Mouse (Mus musculus) large intestine, adult 2 months (tissue): ENCODE data around the gene Tbx21. TPM values are rescaled to one million over a fixed set of nuclear protein-coding genes. Genes with fewer than 3 reads are reported as not detected.

ENCODE experiments used
- DNase-seq: peaks from one replicate; pipeline ENCODE4 v3.0.0-alpha.2; 2012; ENCODE audit warnings: low read depth, low spot score
- WGBS: fragments of 180-500 bp; shearing (Covaris S2); methylation state at CpG from one replicate; pipeline ENCODE4 v1.1.7; 2018; 5-methylcytosine and 5-hydroxymethylcytosine counted together
- polyA plus RNA-seq: library from polyadenylated mRNA; depleted of rRNA; stranded (reverse); fragments of >200 nt; gene quantifications from 2 replicates; pipeline ENCODE4 v1.2.3, GENCODE M21; 2012; rRNA removed

Gene Tbx21
- 0.92 and 1.1 TPM in 2 replicates for polyA plus RNA-seq

- no peak for DNase-seq
- under 1% methylated on average over 87 of the region's 87 CpGs for WGBS
These were observed at the start of gene Tbx21 for GRCm38 (mm10) chr11:97114671-97115601. Tbx21 (minus strand) TSS chr11:97115331.

DNA sequence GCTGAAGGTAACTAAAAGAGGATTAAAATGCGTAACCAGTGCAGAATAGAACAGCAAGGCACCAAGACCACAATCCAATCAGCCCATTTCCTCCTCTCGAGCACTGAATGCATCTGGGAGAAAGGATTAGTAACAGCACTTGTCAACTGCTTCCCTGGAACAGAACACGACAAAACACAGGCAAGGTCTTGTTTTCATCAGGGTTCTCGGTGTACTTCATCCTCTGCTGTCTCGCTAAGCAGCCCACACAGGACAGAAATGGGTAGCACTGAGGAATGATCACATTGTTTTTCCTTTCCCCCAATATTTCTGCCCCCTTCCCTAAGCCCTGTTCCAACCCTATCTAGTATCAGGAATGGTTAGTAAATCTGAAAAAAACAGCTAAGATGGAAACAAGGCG, 45.2 kb upstream of the Tbx21 start:
- WGBS: 73% methylated on average over 6 of the region's 6 CpGs
- DNase-seq: no peak

DNA sequence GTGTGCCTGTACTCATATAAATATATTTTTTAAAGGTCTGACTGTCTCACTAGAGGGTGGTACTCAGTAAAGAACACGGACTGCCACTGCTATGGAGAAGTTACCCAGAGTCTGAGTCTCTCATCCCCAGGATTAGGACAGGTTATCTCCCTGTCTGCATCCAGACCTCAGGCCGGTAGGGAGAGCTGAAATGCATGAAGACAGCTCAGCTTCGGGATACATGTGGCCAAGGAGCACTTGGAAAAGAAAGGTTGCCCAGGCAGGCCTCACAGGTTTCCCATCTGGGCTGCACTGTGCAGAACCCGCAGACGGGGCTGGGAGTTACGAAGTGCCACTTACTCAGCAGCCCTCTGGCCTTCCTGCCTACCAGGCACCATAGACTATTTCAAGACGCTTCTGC, 41.9 kb upstream of the Tbx21 start:
- no peak for DNase-seq
- WGBS: 79% methylated on average over 7 of the region's 7 CpGs

DNA sequence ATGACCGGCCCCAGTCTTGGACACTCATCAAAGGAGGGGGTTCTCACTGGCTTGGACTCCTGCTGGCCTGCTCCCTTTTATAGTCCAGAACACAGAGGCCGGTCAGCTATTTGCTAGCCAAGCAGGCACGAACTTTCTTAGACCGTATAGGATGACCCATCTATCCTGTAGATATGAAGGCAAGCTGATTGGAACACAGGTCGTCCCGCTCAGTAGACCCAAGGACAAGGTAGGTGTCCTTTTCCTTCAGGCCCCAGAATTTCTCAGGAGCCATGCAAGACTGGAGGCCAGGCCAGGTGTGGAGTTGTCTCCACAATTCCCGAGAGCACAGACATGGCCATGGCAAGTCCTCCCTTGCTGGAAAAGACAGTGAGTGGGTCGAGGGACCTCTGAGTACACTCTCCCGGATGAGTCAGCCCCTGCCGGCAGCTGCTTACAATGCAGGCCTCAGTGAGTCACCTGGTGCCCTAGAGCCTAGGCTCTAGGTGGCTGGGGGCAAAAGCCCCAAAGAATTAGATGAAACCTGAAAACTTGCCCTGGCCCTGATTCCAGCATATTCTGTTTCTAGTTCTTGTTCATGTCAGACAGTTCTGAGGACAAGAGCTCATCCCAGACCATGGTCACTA, 37.6 kb upstream of the Tbx21 start:
- DNase-seq: no peak
- WGBS: 45% methylated on average over 10 of the region's 10 CpGs

DNA sequence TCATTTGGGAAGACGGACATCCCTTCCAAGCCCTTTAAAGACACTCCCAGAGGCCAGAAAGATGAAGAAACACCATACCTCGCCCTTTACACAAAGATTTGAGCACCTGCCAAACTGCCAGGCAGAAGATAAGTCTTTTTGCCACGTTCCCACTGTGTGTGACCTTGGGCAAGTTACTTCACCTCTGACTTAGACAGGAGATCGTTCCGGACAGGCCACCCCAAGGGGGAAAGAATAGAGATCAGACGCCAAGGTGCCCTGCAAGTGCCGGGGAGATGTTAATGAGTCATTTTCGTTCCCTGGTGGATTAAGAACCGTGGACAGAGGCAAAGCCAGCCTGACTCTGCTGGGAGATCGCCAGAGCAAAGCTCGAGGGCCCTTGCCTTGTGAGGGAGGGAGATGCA, 36.9 kb upstream of the Tbx21 start:
- no peak for DNase-seq
- 6% methylated on average over 11 of the region's 11 CpGs for WGBS

GRCm38 (mm10) chr11:97151343-97151801, 36.2 kb upstream of the Tbx21 start, which contains the start of gene Tbkbp1:
Tbkbp1 (minus strand) TSS chr11:97151495.
- under 1% methylated on average over 19 of the region's 64 CpGs for WGBS
- no peak for DNase-seq

- DNase-seq: no peak
- under 1% methylated on average over 98 of the region's 102 CpGs for WGBS
These were observed 35.5 kb upstream of the Tbx21 start for GRCm38 (mm10) chr11:97150411-97151330.

GRCm38 (mm10) chr11:97149995-97150410, 34.9 kb upstream of the Tbx21 start:
- WGBS: 3% methylated on average over 14 of the region's 14 CpGs

GRCm38 (mm10) chr11:97149026-97149425, 33.9 kb upstream of the Tbx21 start:
- no peak for DNase-seq

More at GRCm38 (mm10) chr11:97149995-97150410, 34.9 kb upstream of the Tbx21 start:
- DNase-seq: no peak

DNA sequence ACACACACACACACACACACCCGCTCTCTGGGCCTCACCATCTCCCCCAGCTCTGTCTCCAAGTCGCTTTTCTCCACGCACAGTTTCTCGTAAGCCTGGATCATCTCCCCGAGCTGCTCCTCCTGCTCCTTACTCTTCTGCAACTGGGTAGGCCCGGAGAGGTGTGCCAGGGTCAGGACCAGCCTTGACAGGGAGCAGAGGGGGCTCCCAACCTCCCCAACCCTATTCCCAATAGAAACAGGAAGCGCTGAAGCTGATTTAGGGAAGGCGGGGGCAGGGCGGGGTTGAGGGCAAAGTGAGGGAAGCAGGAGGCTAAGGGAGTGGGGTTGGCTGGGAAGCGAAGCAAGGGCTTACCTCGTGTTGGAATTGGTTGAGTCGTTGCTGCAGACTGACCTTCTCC, 33.5 kb upstream of the Tbx21 start:
- DNase-seq: no peak
- 43% methylated on average over 12 of the region's 12 CpGs for WGBS

More at GRCm38 (mm10) chr11:97149026-97149425, 33.9 kb upstream of the Tbx21 start:
- 62% methylated on average over 9 of the region's 9 CpGs for WGBS

DNA sequence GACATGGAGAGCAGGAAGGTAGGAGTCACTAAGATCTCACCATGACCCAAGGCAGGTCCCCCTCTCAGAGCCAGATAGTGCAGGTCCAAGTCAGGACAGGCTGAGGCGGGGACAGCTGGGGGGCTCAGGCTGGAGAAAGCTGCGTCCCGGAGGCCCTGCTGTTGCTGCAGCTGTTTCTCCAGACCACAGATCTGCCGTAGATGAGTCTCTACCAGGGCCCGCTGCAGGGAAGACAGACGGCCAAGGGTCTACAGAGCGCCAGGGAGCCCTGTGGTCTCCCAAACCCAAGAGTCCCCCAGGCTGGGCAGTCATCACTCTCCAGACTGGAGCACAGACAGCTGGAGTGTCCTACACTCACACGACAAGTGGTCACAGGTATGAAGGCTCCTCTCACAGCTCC, 32.2 kb upstream of the Tbx21 start:
- 85% methylated on average over 8 of the region's 8 CpGs for WGBS
- no peak for DNase-seq

- WGBS: 9% methylated on average over 8 of the region's 8 CpGs
- DNase-seq: no peak
These were observed 31.6 kb upstream of the Tbx21 start for GRCm38 (mm10) chr11:97146724-97147123.

DNA sequence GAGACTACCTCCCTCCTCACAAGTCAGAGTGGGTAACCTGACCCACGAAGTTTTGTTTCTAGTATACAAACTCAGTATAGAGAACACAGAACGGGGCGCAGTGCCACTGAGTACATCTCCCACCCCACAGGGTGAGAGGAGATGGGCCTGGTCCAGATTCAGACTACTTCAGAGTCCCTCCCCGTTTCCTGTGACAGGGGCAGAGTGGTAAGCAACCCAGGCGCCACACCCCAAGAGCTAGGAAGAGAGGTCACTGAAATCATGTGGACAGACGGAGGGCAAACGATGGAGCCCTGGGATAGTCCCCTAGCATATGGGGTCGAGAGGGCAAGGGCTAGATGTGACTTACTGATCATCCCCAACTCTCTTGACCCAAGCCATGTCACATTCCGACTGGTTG, 30.8 kb upstream of the Tbx21 start:
- 64% methylated on average over 9 of the region's 9 CpGs for WGBS
- no peak for DNase-seq

- no peak for DNase-seq
- WGBS: 74% methylated on average over 2 of the region's 2 CpGs
These were observed 30.2 kb upstream of the Tbx21 start for GRCm38 (mm10) chr11:97145320-97145719.

DNA sequence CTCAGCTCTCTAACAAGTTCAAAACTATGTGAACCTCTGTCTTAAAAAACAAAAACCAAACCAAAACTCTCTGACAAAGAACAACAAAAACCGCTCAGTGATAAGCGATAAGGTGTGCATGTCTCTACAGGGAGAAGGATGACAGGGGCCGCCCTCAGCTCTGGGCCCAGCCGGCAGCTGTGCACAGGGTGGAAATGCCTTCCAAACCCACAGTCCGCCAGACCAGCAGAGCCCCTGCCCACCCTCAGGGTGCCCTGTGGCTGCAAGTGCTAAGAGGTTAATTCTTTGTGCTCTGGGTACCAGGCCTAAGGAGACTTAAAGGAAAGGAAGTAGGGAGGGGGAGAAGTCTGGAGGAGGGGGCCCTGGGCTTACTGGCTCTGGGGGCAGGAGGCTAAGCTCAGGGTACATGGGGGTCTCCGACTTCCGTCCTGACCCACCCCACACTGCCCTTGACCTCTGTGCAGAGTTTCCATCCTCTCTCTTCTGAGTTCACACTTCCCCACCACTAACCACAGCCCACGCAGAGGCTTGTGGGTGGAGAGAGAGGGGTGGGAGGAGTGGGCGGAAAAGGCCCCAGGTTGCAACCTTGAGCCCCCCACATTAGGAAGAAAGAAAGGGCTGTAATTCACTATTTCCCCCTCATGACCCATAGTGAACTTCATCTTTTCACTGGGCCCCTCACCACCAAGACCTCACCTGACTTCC, 28.2 kb upstream of the Tbx21 start:
- 75% methylated on average over 9 of the region's 9 CpGs for WGBS
- DNase-seq: no peak

- DNase-seq: no peak
- WGBS: 57% methylated on average over 8 of the region's 8 CpGs
These were observed 27.1 kb upstream of the Tbx21 start for GRCm38 (mm10) chr11:97142159-97142608.

DNA sequence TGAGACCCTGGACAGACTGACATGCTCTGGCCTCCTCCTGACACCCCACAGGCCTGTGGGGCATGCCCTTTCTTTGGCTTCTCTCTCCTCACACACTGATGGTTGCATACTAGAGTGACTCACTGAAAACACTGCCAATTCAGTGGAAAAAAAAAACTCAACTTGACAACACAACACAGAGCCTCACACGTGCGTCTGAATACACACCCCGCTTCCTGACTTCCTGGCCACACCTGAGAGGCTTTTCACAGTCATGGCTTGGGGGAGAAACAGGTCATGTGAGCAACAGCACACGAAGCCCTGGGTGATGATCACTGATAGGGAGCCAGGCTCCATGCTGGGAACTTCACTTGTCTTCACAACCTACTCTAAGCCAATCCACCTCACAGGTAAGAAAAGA, 25.7 kb upstream of the Tbx21 start:
- no peak for DNase-seq
- WGBS: 47% methylated on average over 4 of the region's 4 CpGs

GRCm38 (mm10) chr11:97139256-97139655, 24.1 kb upstream of the Tbx21 start:
- no peak for DNase-seq
- WGBS: 48% methylated on average over 15 of the region's 15 CpGs
